In genomic region chr9:110631191-110631590, GRCm38 (mm10) we compare ENCODE assay signal across 8 mouse cellular contexts. TPM values are rescaled to one million over a fixed set of nuclear protein-coding genes. Genes with fewer than 3 reads are reported as not detected.
DNase-seq lines count a peak whose midpoint lies in the region; ATAC-seq and TF ChIP-seq lines count a peak whose summit lies in the region.

No protein-coding gene starts in this region.

- no peak overlapping the region for H3K9ac ChIP-seq in heart, postnatal 0 days (replicated peaks; ENCODE audit: low read depth, low read length)
- H3K9ac ChIP-seq in limb, embryonic 12.5 days (replicated peaks): no peak overlapping the region
- 0 out of 2 replicates have a peak overlapping the region, but pooled peaks have one; percentile 22 for H3K9ac ChIP-seq in neural tube, embryonic 12.5 days

- TF ChIP-seq CTCF in heart, postnatal 0 days (IDR thresholded peaks at IDR 0.05; ENCODE audit: low read depth): peak; percentile 53

- intact Hi-C loops in gastrocnemius, postnatal 36 days (cut with DNase I): loop anchor here (2.0 to 5.0 kb wide), 2 partner anchors 182 to 219 kb away; no protein-coding TSS in a partner anchor

- 0 out of 2 replicates have a peak, but pooled peaks cover 4% of the 10 kb centered on the region for H3K27me3 ChIP-seq in heart, postnatal 0 days (ENCODE audit: control insufficient read depth, insufficient read depth, low read length)
- peaks cover 69% of the 10 kb centered on the region for H3K27me3 ChIP-seq in limb, embryonic 12.5 days
- H3K27me3 ChIP-seq in neural tube, embryonic 12.5 days (replicated peaks): peaks cover 28% of the 10 kb centered on the region

- peaks cover 81% of the 10 kb centered on the region for H3K36me3 ChIP-seq in heart, postnatal 0 days (replicated peaks; ENCODE audit: control insufficient read depth, insufficient read depth, low read length)
- no peaks in the 10 kb centered on the region for H3K36me3 ChIP-seq in limb, embryonic 12.5 days
- H3K36me3 ChIP-seq in neural tube, embryonic 12.5 days: no peaks in the 10 kb centered on the region; the same call in 1 of the 2 replicates

- H3K4me1 ChIP-seq in heart, postnatal 0 days (ENCODE audit: control insufficient read depth, insufficient read depth): no peaks in the 10 kb centered on the region
- H3K4me1 ChIP-seq in limb, embryonic 12.5 days (replicated peaks): peaks cover 17% of the 10 kb centered on the region
- H3K4me1 ChIP-seq in neural tube, embryonic 12.5 days: 0 out of 2 replicates have a peak, but pooled peaks cover 6% of the 10 kb centered on the region

- no peak overlapping the region for H3K4me2 ChIP-seq in heart, postnatal 0 days (ENCODE audit: low read depth, low read length)
- peak overlapping the region; percentile 59 for H3K4me2 ChIP-seq in limb, embryonic 12.5 days
- peak overlapping the region; percentile 59 for H3K4me2 ChIP-seq in neural tube, embryonic 12.5 days (replicated peaks)

- TF ChIP-seq EP300 in heart, postnatal 0 days (IDR thresholded peaks at IDR 0.05; ENCODE audit: low read depth): no peak

- H3K4me3 ChIP-seq in heart, postnatal 0 days (ENCODE audit: low read depth, low read length): no peak overlapping the region
- peak overlapping the region; percentile 33 for H3K4me3 ChIP-seq in limb, embryonic 12.5 days (replicated peaks)
- peak overlapping the region; percentile 18 for H3K4me3 ChIP-seq in neural tube, embryonic 12.5 days

- H3K27ac ChIP-seq in heart, postnatal 0 days (ENCODE audit: low read depth): no peak overlapping the region
- no peak overlapping the region for H3K27ac ChIP-seq in limb, embryonic 12.5 days
- no peak overlapping the region for H3K27ac ChIP-seq in neural tube, embryonic 12.5 days

- H3K9me3 ChIP-seq in heart, postnatal 0 days (replicated peaks; ENCODE audit: control insufficient read depth, low read length): no peaks in the 10 kb centered on the region
- H3K9me3 ChIP-seq in limb, embryonic 12.5 days: no peaks in the 10 kb centered on the region
- H3K9me3 ChIP-seq in neural tube, embryonic 12.5 days: no peaks in the 10 kb centered on the region

- 38% methylated on average over 10 of the region's 10 CpGs for WGBS in heart, postnatal 0 days
- WGBS in limb, embryonic 12.5 days: 11% methylated on average over 10 of the region's 10 CpGs
- WGBS in neural tube, embryonic 12.5 days: 11% methylated on average over 10 of the region's 10 CpGs

- ATAC-seq in common myeloid progenitor, adult 5-6 weeks (replicated peaks; ENCODE audit: low read depth, poor library complexity, severe bottlenecking): peak; percentile 43; the same call in 1 of the 2 replicates
- ATAC-seq in heart, postnatal 0 days (ENCODE audit: insufficient read depth, low read depth): peak; percentile 51
- no peak for ATAC-seq in limb, embryonic 12.5 days (ENCODE audit: insufficient number of reproducible peaks, insufficient read depth, low FRiP score, low TSS enrichment, low read depth)
- ATAC-seq in neural tube, embryonic 12.5 days (ENCODE audit: low FRiP score, low read depth): peak; percentile 64; the same call in 1 of the 2 replicates

- DNase-seq in gastrocnemius, adult 18-20 months (ENCODE audit: low spot score): peak; percentile 47
- DNase-seq in gastrocnemius, postnatal 36 days: no peak
- DNase-seq in CD4-positive helper T cell, adult 2 months (ENCODE audit: low read depth, low spot score): peak; percentile 42
- DNase-seq in heart, postnatal 0 days (ENCODE audit: low spot score): no peak
- no peak for DNase-seq in c-Kit-positive CD71-positive TER-119-positive erythroid progenitor cells, embryonic 14.5 days (ENCODE audit: low spot score)

RNA-seq across cellular contexts. Expression of gene Nradd, which starts 6.9 kb away (rescaled TPM):
- under 1 TPM; 0.84 to 0.97 TPM for total RNA-seq in gastrocnemius, adult 18-20 months (2021)
- 1 to 10 TPM in 1 of 2 experiments, under 1 TPM in 1; 0.91 to 1.2 TPM for total RNA-seq in gastrocnemius, postnatal 36 days (2021)
- 2.1 and 5.8 TPM in 2 replicates for total RNA-seq in common myeloid progenitor, adult 5-6 weeks (2017)
- 7.9 and 22.8 TPM in 2 replicates for total RNA-seq in heart, postnatal 0 days (2014; rRNA removed; ENCODE audit: low replicate concordance)
- polyA plus RNA-seq in heart, postnatal 0 days (2015; fragmentation: Nextera tagmentation; extraction: Ambion mirVana): 10.4 and 11.5 TPM in 2 replicates
- 62.7 and 67.1 TPM in 2 replicates for polyA plus RNA-seq in limb, embryonic 12.5 days (2016; fragmentation: Nextera tagmentation; extraction: Ambion mirVana)
- polyA plus RNA-seq in neural tube, embryonic 12.5 days (2016; fragmentation: Nextera tagmentation; extraction: Ambion mirVana): 41.2 and 42.7 TPM in 2 replicates

RNA-seq across cellular contexts. Expression of gene Nbeal2, which starts 22.8 kb away (rescaled TPM):
- 1 to 10 TPM; 3.6 to 3.7 TPM for total RNA-seq in gastrocnemius, adult 18-20 months (2021)
- total RNA-seq in gastrocnemius, postnatal 36 days (2021): 1 to 10 TPM; 3.3 to 3.6 TPM
- 8.6 and 19.5 TPM in 2 replicates for total RNA-seq in common myeloid progenitor, adult 5-6 weeks (2017)
- total RNA-seq in heart, postnatal 0 days (2014; rRNA removed; ENCODE audit: low replicate concordance): 11.5 and 12.9 TPM in 2 replicates
- 1.2 and 1.6 TPM in 2 replicates for polyA plus RNA-seq in heart, postnatal 0 days (2015; fragmentation: Nextera tagmentation; extraction: Ambion mirVana)
- 1.1 and 1.6 TPM in 2 replicates for polyA plus RNA-seq in limb, embryonic 12.5 days (2016; fragmentation: Nextera tagmentation; extraction: Ambion mirVana)
- 1.6 and 2.6 TPM in 2 replicates for polyA plus RNA-seq in neural tube, embryonic 12.5 days (2016; fragmentation: Nextera tagmentation; extraction: Ambion mirVana)

RNA-seq across cellular contexts. Expression of gene Ccdc12, which starts 25.1 kb away (rescaled TPM):
- total RNA-seq in gastrocnemius, adult 18-20 months (2021): 10 to 100 TPM; 42.4 to 45.8 TPM
- total RNA-seq in gastrocnemius, postnatal 36 days (2021): 10 to 100 TPM; 45.1 to 48.1 TPM
- total RNA-seq in common myeloid progenitor, adult 5-6 weeks (2017): 88.7 and 112 TPM in 2 replicates
- 52.9 and 95.9 TPM in 2 replicates for total RNA-seq in heart, postnatal 0 days (2014; rRNA removed; ENCODE audit: low replicate concordance)
- polyA plus RNA-seq in heart, postnatal 0 days (2015; fragmentation: Nextera tagmentation; extraction: Ambion mirVana): 134 and 143 TPM in 2 replicates
- polyA plus RNA-seq in limb, embryonic 12.5 days (2016; fragmentation: Nextera tagmentation; extraction: Ambion mirVana): 126 and 133 TPM in 2 replicates
- 125 and 133 TPM in 2 replicates for polyA plus RNA-seq in neural tube, embryonic 12.5 days (2016; fragmentation: Nextera tagmentation; extraction: Ambion mirVana)

Comparison
In these comparisons a context has a peak if more than half of its experiments do, and no peak if none do; other contexts are left out.
1. DNase-seq: peak in gastrocnemius, adult 18-20 months (single experiment) and CD4-positive helper T cell, adult 2 months (single experiment); none in gastrocnemius, postnatal 36 days (0 of 2), heart, postnatal 0 days (single experiment) and c-Kit-positive CD71-positive TER-119-positive erythroid progenitor cells, embryonic 14.5 days (single experiment).